Mouse (Mus musculus) ES-E14 (cell line): ENCODE results near the gene Catsperg1. TPM values are rescaled to one million over a fixed set of nuclear protein-coding genes. Genes with fewer than 3 reads are reported as not detected.
A peak's percentile ranks its signal among the peaks of the same experiment; 100 is the strongest.
"Not testable (repeated sequence)": the region's sequence is repeated elsewhere in the genome, so short reads cannot be mapped to it uniquely, and the experiment has no call there.

Experiments
- DNase-seq: peaks from one replicate; pipeline ENCODE4 v3.0.0-alpha.2; 2013; ENCODE audit warnings: low read depth, low spot score
- H3K27ac ChIP-seq: 2 replicates; pipeline ENCODE4 v1.5.1; 2012; ENCODE audit warnings: low read depth, mild to moderate bottlenecking, low read length, moderate library complexity, mixed read lengths; ENCODE audit not compliant: poor library complexity, insufficient read depth, severe bottlenecking
- H3K36me3 ChIP-seq: 2 replicates; pipeline ENCODE4 v1.6.1; 2012; ENCODE audit warnings: mild to moderate bottlenecking, low read length, moderate library complexity, mixed read lengths; ENCODE audit not compliant: control insufficient read depth, poor library complexity, insufficient read depth, severe bottlenecking
- H3K4me1 ChIP-seq, 2 experiments: fragments of 150-350 bp in 1 of 2; sonication (generic) in 1 of 2; 2 replicates each; pipeline ENCODE4 v1.6.1; 2012; ENCODE audit warnings: low read length in 2 of 2, mild to moderate bottlenecking in 1 of 2, mixed read lengths in 1 of 2; ENCODE audit not compliant: control insufficient read depth in 2 of 2, insufficient read depth in 2 of 2, poor library complexity in 1 of 2
- H3K4me3 ChIP-seq, 2 experiments: fragments of 150-350 bp in 1 of 2; sonication (generic) in 1 of 2; 2 replicates each; pipeline ENCODE4 v1.5.1; 2012; ENCODE audit warnings: low read length in 2 of 2, low read depth in 1 of 2, mild to moderate bottlenecking in 1 of 2, mixed read lengths in 1 of 2; ENCODE audit not compliant: insufficient read depth in 1 of 2, poor library complexity in 1 of 2, severe bottlenecking in 1 of 2
- H3K9ac ChIP-seq: 2 replicates; pipeline ENCODE4 v1.6.1; 2012; ENCODE audit warnings: low read depth, mild to moderate bottlenecking, low read length, mixed read lengths; ENCODE audit not compliant: poor library complexity, insufficient read depth, severe bottlenecking
- H3K9me3 ChIP-seq: fragments of 150-350 bp; sonication (generic); 2 replicates; pipeline ENCODE4 v1.6.1; 2012; ENCODE audit warnings: low read depth, mild to moderate bottlenecking, low read length; ENCODE audit not compliant: control insufficient read depth, insufficient read depth
- CHD2 ChIP-seq: IDR thresholded peaks from 2 replicates; pipeline ENCODE4 v1.6.1; 2014; ENCODE audit warnings: mild to moderate bottlenecking, low read depth, low read length, inconsistent platforms
- MAFK ChIP-seq: IDR thresholded peaks from 2 replicates; pipeline ENCODE4 v1.6.1; 2014; ENCODE audit warnings: mild to moderate bottlenecking, low read depth, low read length, inconsistent platforms; ENCODE audit not compliant: insufficient read depth
- ZC3H11A ChIP-seq: IDR thresholded peaks from 2 replicates; pipeline ENCODE4 v1.6.1; 2012; ENCODE audit warnings: low read depth, mild to moderate bottlenecking, inconsistent platforms, low read length, borderline replicate concordance
- ZNF384 ChIP-seq: IDR thresholded peaks from 2 replicates; pipeline ENCODE4 v1.6.1; 2012; ENCODE audit warnings: low read depth, low read length, inconsistent platforms
- in situ Hi-C, 2 experiments: fragments of 600-800 bp; cut with MboI; formaldehyde crosslinking; loops; one replicate each; pipeline ENCODE4 v1.15.1; 2025; ENCODE audit warnings: low sequenced_read_pairs in 2 of 2, inconsistent platforms in 1 of 2; ENCODE audit not compliant: unreplicated experiment in 2 of 2
- total RNA-seq: library from RNA; depleted of rRNA; stranded (reverse); fragments of 300-350 nt; gene quantifications from 2 replicates; pipeline ENCODE4 v1.2.3, GENCODE M21; 2012

The Catsperg1 gene
- total RNA-seq, 1 experiment, result 2.9 TPM

- DNase-seq, result no peak
- H3K4me1 ChIP-seq, result peaks cover 0 to 1% of the 10 kb centered on the region in 2 experiments; a peak in 1 of 4 replicates
- H3K9ac ChIP-seq, result no peak overlapping the region
- peak overlapping the region; percentile 26 to 63; a peak in 3 of 4 replicates for H3K4me3 ChIP-seq
- no peaks in the 10 kb centered on the region for H3K9me3 ChIP-seq
- in situ Hi-C loops, result no loop called here
- peak; percentile 78; the same call in 1 of the 2 replicates for TF ChIP-seq CHD2
- no peak for TF ChIP-seq ZC3H11A
- H3K36me3 ChIP-seq, result no peaks in the 10 kb centered on the region
- peak overlapping the region; percentile 18; the same call in 1 of the 2 replicates for H3K27ac ChIP-seq
These were observed 1.6 kb downstream of the Catsperg1 start for GRCm38 (mm10) chr7:29212199-29212765.

GRCm38 (mm10) chr7:29211415-29212198 is 2.2 kb downstream of the Catsperg1 start:
- H3K9me3 ChIP-seq, result no peaks in the 10 kb centered on the region
- in situ Hi-C loops, result no loop called here

DNA sequence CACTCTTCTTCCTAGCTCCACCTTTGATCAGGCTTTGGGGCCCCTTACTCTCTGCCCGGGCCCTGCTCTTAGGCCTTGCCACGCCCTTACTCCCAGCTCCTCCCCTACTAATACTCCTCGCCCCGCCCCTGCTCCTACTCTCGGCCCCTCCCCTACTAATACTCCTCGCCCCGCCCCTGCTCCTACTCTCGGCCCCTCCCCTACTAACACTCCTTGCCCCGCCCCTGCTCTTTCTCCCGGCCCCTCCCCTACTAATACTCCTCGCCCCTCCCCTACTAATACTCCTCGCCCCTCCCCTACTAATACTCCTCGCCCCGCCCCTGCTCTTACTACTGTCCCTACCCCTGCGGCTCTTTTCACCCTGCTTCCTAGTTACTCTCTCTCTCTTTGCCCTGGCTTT is 2.8 kb downstream of the Catsperg1 start:
- Histone ChIP-seq H3K4me3 (peak overlapping the region; percentile 29 to 63; a peak in 3 of 4 replicates), H3K27ac (peak overlapping the region; percentile 60; the same call in 1 of the 2 replicates)
- H3K9ac ChIP-seq, H3K9me3 ChIP-seq, H3K4me1 ChIP-seq, H3K36me3 ChIP-seq, in situ Hi-C loops, DNase-seq: not testable (repeated sequence)

More at GRCm38 (mm10) chr7:29211415-29212198, 2.2 kb downstream of the Catsperg1 start:
- DNase-seq, result peak; percentile 68
- Histone ChIP-seq H3K36me3 (no peaks in the 10 kb centered on the region), H3K4me1 (peaks cover 0 to 1% of the 10 kb centered on the region in 2 experiments; a peak in 1 of 4 replicates), H3K4me3 (peak overlapping the region; percentile 31 to 63; a peak in 3 of 4 replicates), H3K9ac (0 out of 2 replicates have a peak overlapping the region, but pooled peaks have one; percentile 11), H3K27ac (peak overlapping the region; percentile 60)
- peak; percentile 84 for TF ChIP-seq ZNF384
- no peak for TF ChIP-seq CHD2

GRCm38 (mm10) chr7:29202577-29202976 is 11.3 kb downstream of the Catsperg1 start:
- Histone ChIP-seq H3K9me3 (no peaks in the 10 kb centered on the region), H3K4me3 (no peak overlapping the region)
- TF ChIP-seq MAFK (no peak), ZC3H11A (no peak), CHD2 (no peak)

GRCm38 (mm10) chr7:29194230-29194629 is 19.6 kb downstream of the Catsperg1 start:
- H3K9ac ChIP-seq, in situ Hi-C loops, H3K9me3 ChIP-seq, H3K27ac ChIP-seq, H3K4me1 ChIP-seq, H3K4me3 ChIP-seq, DNase-seq, H3K36me3 ChIP-seq: not testable (repeated sequence)

More at GRCm38 (mm10) chr7:29202577-29202976, 11.3 kb downstream of the Catsperg1 start:
- no peak for DNase-seq
- no peak overlapping the region for H3K9ac ChIP-seq
- no peak overlapping the region for H3K27ac ChIP-seq
- no peaks in the 10 kb centered on the region for H3K4me1 ChIP-seq
- H3K36me3 ChIP-seq, result no peaks in the 10 kb centered on the region
- in situ Hi-C loops, result loop anchor here (5.0 to 10.0 kb wide), 2 partner anchors 512 to 515 kb away; no protein-coding TSS in a partner anchor

- peak overlapping the region; percentile 17; the same call in 1 of the 2 replicates for H3K9ac ChIP-seq
- in situ Hi-C loops, H3K36me3 ChIP-seq, DNase-seq, H3K4me3 ChIP-seq, H3K9me3 ChIP-seq, H3K4me1 ChIP-seq, H3K27ac ChIP-seq: not testable (repeated sequence)
These were observed 32.5 kb downstream of the Catsperg1 start for GRCm38 (mm10) chr7:29181323-29181722.
